11 mouse cellular contexts compared by ENCODE assay signal in the genomic region with DNA sequence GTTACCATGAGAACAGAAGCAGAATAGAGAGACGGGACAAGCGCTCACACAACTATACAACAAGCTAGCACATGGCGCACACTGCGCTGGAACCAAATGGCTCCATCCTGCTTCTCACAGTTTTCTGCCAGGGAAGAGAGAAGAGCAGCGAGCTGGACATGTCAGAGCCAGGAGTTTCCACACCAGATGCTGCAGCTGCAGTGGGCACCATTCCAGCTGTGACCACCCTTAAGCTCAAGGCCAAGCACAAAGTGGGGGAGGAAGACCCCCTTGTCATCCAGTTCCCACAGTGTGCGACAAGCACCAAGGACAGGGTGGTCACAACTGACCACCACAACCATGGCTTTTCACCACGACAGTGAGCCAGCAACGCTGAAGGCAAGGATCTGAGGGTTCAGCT.
DNase-seq lines count a peak whose midpoint lies in the region; ATAC-seq lines count a peak whose summit lies in the region.
"Had no signal": no experiment of that assay in that cellular context is flagged by ENCODE, and none has a peak within 500 bp of the region (broad histone marks: within the 10 kb centered on the region; RNA-seq: fewer than 3 reads in every experiment).

No protein-coding gene starts in this region.

- peaks cover 5% of the 10 kb centered on the region; the same call in 1 of the 2 replicates for H3K4me1 ChIP-seq in liver, embryonic 15.5 days (replicated peaks)
- 0 out of 2 replicates have a peak, but pooled peaks cover 2% of the 10 kb centered on the region for H3K4me1 ChIP-seq in liver, embryonic 11.5 days (replicated peaks; ENCODE audit: control insufficient read depth, insufficient read depth, low read length)

- no peaks in the 10 kb centered on the region for H3K27me3 ChIP-seq in liver, embryonic 15.5 days
- no peaks in the 10 kb centered on the region for H3K27me3 ChIP-seq in liver, embryonic 11.5 days (replicated peaks; ENCODE audit: control insufficient read depth, insufficient read depth, low read length)
- H3K27me3 ChIP-seq: midbrain, embryonic 12.5 days had no signal

- H3K4me2 ChIP-seq in liver, embryonic 15.5 days: no peak overlapping the region
- no peak overlapping the region for H3K4me2 ChIP-seq in liver, embryonic 11.5 days
- H3K4me2 ChIP-seq: midbrain, embryonic 12.5 days had no signal

- 0 out of 2 replicates have a peak overlapping the region, but pooled peaks have one; percentile 19 for H3K27ac ChIP-seq in liver, embryonic 15.5 days (replicated peaks)
- no peak overlapping the region for H3K27ac ChIP-seq in liver, embryonic 11.5 days (ENCODE audit: low read depth, low read length)
- H3K27ac ChIP-seq: midbrain, embryonic 12.5 days had no signal

- H3K4me3 ChIP-seq in liver, embryonic 15.5 days (replicated peaks): no peak overlapping the region
- H3K4me3 ChIP-seq in liver, embryonic 11.5 days (ENCODE audit: low read depth, low read length): no peak overlapping the region
- H3K4me3 ChIP-seq: erythroblast, embryonic 14.5 days; midbrain, embryonic 12.5 days had no signal

- no peak overlapping the region for H3K9ac ChIP-seq in liver, embryonic 15.5 days
- H3K9ac ChIP-seq in liver, embryonic 11.5 days (ENCODE audit: low read depth, low read length): no peak overlapping the region
- H3K9ac ChIP-seq: midbrain, embryonic 12.5 days had no signal

- no peaks in the 10 kb centered on the region for H3K9me3 ChIP-seq in liver, embryonic 15.5 days (replicated peaks)
- no peaks in the 10 kb centered on the region for H3K9me3 ChIP-seq in liver, embryonic 11.5 days (ENCODE audit: control insufficient read depth, low read length)
- H3K9me3 ChIP-seq: midbrain, embryonic 12.5 days had no signal

- 55% methylated on average over 8 of the region's 8 CpGs for WGBS in liver, embryonic 15.5 days (ENCODE audit: insufficient replicate concordance)
- WGBS in liver, embryonic 11.5 days: 65% methylated on average over 8 of the region's 8 CpGs

- no peaks in the 10 kb centered on the region for H3K36me3 ChIP-seq in liver, embryonic 15.5 days (replicated peaks)
- H3K36me3 ChIP-seq in liver, embryonic 11.5 days (ENCODE audit: control insufficient read depth, insufficient read depth, low read length): no peaks in the 10 kb centered on the region
- H3K36me3 ChIP-seq: midbrain, embryonic 12.5 days had no signal

- intact Hi-C loops in gastrocnemius, postnatal 14 days (cut with DNase I; ENCODE audit: low total_unique reads): loop anchor here (5.0 kb wide), 1 partner anchor 142 kb away; no protein-coding TSS in a partner anchor

- ATAC-seq in liver, embryonic 15.5 days (ENCODE audit: insufficient read depth): no peak
- no peak for ATAC-seq in liver, embryonic 11.5 days (replicated peaks; ENCODE audit: low FRiP score)

- DNase-seq in gastrocnemius, adult 18-20 months (ENCODE audit: low spot score): peak; percentile 38
- DNase-seq in gastrocnemius, adult 8-10 months (ENCODE audit: low spot score in 2 of 2): no peak
- no peak for DNase-seq in liver, embryonic 11.5 days (ENCODE audit: low spot score)
- peak; percentile 38 for DNase-seq in gastrocnemius, postnatal 14 days
- DNase-seq in lung, postnatal 4 days: peak; percentile 42 to 72
- no peak for DNase-seq in urinary bladder, postnatal 36 days (ENCODE audit: low spot score in 2 of 2)
- DNase-seq in layer of hippocampus, postnatal 10 days (ENCODE audit: low spot score in 2 of 2): no peak
- DNase-seq: B cell, adult 2 months had no signal

Comparison
In these comparisons a context has a peak if more than half of its experiments do, and no peak if none do; other contexts are left out.
1. DNase-seq: peak in gastrocnemius, adult 18-20 months (single experiment), gastrocnemius, postnatal 14 days (single experiment) and lung, postnatal 4 days (2 of 2); none in gastrocnemius, adult 8-10 months (0 of 2), liver, embryonic 11.5 days (single experiment), urinary bladder, postnatal 36 days (0 of 2) and layer of hippocampus, postnatal 10 days (0 of 2).